Mouse (Mus musculus) heart, postnatal 0 days (tissue): ENCODE data around the gene Gli2. TPM values are rescaled to one million over a fixed set of nuclear protein-coding genes. Genes with fewer than 3 reads are reported as not detected.

Experiments
- ATAC-seq: fragments of 200-750 bp; cut with Nextera tagmentation; 2 replicates; pipeline ENCODE4 v1.8.0; 2017; ENCODE audit warnings: low read depth, moderate number of reproducible peaks, moderate library complexity; ENCODE audit not compliant: insufficient read depth
- DNase-seq: peaks from one replicate; pipeline ENCODE4 v3.0.0-alpha.2; 2016; ENCODE audit warnings: low spot score
- H3K27ac ChIP-seq: fragments of 300-500 bp; sonication (generic); 2 replicates; pipeline ENCODE4 v1.5.1; 2014; ENCODE audit warnings: low read depth, mild to moderate bottlenecking
- H3K27me3 ChIP-seq: fragments of 300-500 bp; sonication (generic); 2 replicates; pipeline ENCODE4 v1.6.1; 2014; ENCODE audit warnings: low read length, mixed read lengths; ENCODE audit not compliant: control insufficient read depth, insufficient read depth
- H3K36me3 ChIP-seq: fragments of 300-500 bp; sonication (generic); replicated peaks from 2 replicates; pipeline ENCODE4 v1.6.1; 2014; ENCODE audit warnings: low read length, mixed read lengths; ENCODE audit not compliant: control insufficient read depth, insufficient read depth
- H3K4me1 ChIP-seq: fragments of 300-500 bp; sonication (generic); 2 replicates; pipeline ENCODE4 v1.6.1; 2014; ENCODE audit warnings: antibody characterized with exemption; ENCODE audit not compliant: control insufficient read depth, insufficient read depth
- H3K4me2 ChIP-seq: fragments of 300-500 bp; sonication (generic); 2 replicates; pipeline ENCODE4 v1.6.1; 2014; ENCODE audit warnings: low read depth, mild to moderate bottlenecking, low read length, moderate library complexity
- H3K4me3 ChIP-seq: fragments of 300-500 bp; sonication (generic); 2 replicates; pipeline ENCODE4 v1.5.1; 2014; ENCODE audit warnings: low read depth, low read length
- H3K9ac ChIP-seq: fragments of 300-500 bp; sonication (generic); replicated peaks from 2 replicates; pipeline ENCODE4 v1.6.1; 2014; ENCODE audit warnings: low read depth, low read length, mixed read lengths
- H3K9me3 ChIP-seq: fragments of 300-500 bp; sonication (generic); replicated peaks from 2 replicates; pipeline ENCODE4 v1.6.1; 2016; ENCODE audit warnings: low read length; ENCODE audit not compliant: control insufficient read depth
- CTCF ChIP-seq: IDR thresholded peaks from 2 replicates; pipeline ENCODE4 v1.5.1; 2016; ENCODE audit warnings: antibody characterized with exemption, control low read depth, low read depth
- EP300 ChIP-seq: IDR thresholded peaks from 2 replicates; pipeline ENCODE4 v1.6.1; 2016; ENCODE audit warnings: antibody characterized with exemption, low read depth
- WGBS: fragments of 180-500 bp; shearing (Covaris S2); extraction: QIAGEN DNeasy Blood & Tissue Kit; methylation state at CpG from one replicate; pipeline ENCODE4 v1.1.7; 2014; 5-methylcytosine and 5-hydroxymethylcytosine counted together
- polyA plus RNA-seq: library from polyadenylated mRNA; unstranded; fragments of >200 nt; fragmentation: Nextera tagmentation; extraction: Ambion mirVana; gene quantifications from 2 replicates; pipeline ENCODE4 v1.2.1, GENCODE M21; 2015
- total RNA-seq: library from RNA; depleted of rRNA; stranded (reverse); fragments of >200 nt; gene quantifications from 2 replicates; pipeline ENCODE4 v1.2.3, GENCODE M21; 2014; ENCODE audit warnings: low replicate concordance

The Gli2 gene
- total and polyA plus RNA-seq, 2 experiments from 2014 or later, result 0.93 to 14.7 TPM

DNA sequence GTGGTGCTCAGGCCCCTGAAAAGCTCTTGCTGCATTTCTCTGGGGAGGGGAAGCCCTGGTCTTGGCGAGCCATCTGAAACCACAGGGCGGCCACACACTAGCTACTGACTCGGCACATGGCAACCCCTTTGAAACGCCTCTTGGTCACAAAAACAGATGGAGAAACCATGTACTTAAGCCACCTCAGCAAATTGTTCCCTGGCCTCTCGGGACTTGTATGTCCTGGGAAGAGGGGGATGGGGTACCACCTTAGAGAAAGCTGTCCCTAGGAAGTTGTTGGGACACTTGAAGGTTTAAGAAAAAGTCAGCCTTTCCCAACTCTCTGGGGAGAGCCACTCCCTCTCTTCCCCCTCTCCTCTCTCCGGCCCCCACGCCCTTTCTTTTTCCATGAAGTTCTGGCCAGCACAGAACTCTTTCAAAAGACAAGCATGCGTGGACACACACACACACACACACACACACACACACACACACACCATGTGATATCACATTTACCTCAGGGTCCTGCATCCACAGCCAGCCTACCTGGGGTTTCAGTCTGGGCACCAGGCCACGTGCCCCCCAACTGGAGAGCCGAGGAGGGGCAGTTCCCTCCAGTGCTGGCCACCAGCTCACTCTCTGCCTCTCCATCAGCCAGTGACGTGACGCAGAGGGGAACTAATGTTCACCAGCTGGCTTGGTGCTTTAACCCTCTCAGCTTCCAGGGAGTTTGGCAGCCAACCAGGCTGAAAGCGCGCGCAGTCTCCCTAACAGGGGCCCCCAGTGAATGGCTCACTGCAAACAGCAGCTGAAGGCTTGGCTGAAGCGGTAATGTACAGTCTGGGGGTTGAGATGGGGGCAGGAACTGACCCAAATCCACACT is 71.2 kb downstream of the Gli2 start:
- Histone ChIP-seq H3K4me3 (peak overlapping the region; percentile 18; the same call in 1 of the 2 replicates), H3K4me1 (peaks cover 31% of the 10 kb centered on the region), H3K27me3 (no peaks in the 10 kb centered on the region), H3K36me3 (no peaks in the 10 kb centered on the region), H3K9ac (no peak overlapping the region; the same call in 1 of the 2 replicates), H3K9me3 (no peaks in the 10 kb centered on the region), H3K4me2 (peak overlapping the region; percentile 43), H3K27ac (peak overlapping the region; percentile 61)
- DNase-seq, result peak; percentile 86
- TF ChIP-seq EP300, result no peak
- no peak for TF ChIP-seq CTCF
- ATAC-seq, result peak; percentile 87
- WGBS, result 23% methylated on average over 16 of the region's 16 CpGs

DNA sequence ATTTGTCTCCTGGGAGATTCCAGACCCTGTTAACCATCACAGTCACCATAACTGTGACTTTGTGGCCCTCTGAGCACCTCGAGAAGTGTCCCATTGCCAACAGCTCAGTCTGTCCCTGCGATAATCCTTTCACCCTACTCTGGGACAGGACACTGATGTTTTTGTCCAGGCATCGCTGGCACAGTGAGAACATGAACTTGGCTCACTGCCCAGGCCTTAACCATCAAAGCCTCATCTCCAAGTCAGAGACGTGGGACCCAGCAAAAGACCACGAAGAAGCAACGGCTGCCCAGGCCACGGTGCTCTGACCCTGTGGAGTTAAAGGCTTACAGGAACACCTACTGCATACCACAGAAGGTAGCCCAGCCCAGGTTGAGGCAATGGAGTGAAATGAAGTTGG is 72.8 kb downstream of the Gli2 start:
- ATAC-seq, result no peak
- WGBS, result 20% methylated on average over 7 of the region's 7 CpGs
- no peaks in the 10 kb centered on the region for H3K27me3 ChIP-seq

DNA sequence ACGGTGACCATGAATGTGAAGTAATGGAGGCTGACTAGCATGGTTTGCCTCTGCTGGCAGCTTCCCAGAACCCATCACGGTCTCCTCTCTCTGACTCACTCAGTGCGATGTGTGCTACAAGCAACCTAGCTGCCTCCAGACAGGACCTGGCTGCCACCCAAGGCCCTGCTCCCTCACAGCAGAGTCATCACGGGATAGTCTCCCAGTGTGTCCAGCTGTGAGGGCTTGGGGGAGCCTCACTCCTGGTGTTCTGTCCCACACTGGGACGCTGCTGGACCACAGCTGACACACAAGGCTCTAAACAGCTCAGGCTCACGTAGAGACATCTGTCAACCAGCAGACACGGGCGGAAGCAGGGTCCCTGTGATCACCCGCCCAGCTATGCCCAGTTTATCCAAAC is 76.8 kb downstream of the Gli2 start:
- DNase-seq, result peak; percentile 81
- no peaks in the 10 kb centered on the region for H3K9me3 ChIP-seq
- peak; percentile 89 for ATAC-seq
- H3K27ac ChIP-seq, result peak overlapping the region; percentile 51
- no peak overlapping the region for H3K4me3 ChIP-seq
- no peak overlapping the region for H3K4me2 ChIP-seq
- WGBS, result 25% methylated on average over 9 of the region's 9 CpGs
- no peaks in the 10 kb centered on the region for H3K36me3 ChIP-seq
- peaks cover 19% of the 10 kb centered on the region for H3K4me1 ChIP-seq
- no peaks in the 10 kb centered on the region for H3K27me3 ChIP-seq
- H3K9ac ChIP-seq, result no peak overlapping the region
- TF ChIP-seq CTCF (0 out of 2 replicates have a peak, but pooled peaks have one; percentile 7), EP300 (no peak)

More for the DNA sequence above, 72.8 kb downstream of the Gli2 start:
- no peak overlapping the region for H3K9ac ChIP-seq
- H3K4me2 ChIP-seq, result no peak overlapping the region
- peak; percentile 33 for DNase-seq
- peaks cover 34% of the 10 kb centered on the region for H3K4me1 ChIP-seq
- H3K27ac ChIP-seq, result no peak overlapping the region
- no peaks in the 10 kb centered on the region for H3K36me3 ChIP-seq
- no peak overlapping the region for H3K4me3 ChIP-seq
- TF ChIP-seq EP300 (no peak), CTCF (no peak)
- no peaks in the 10 kb centered on the region for H3K9me3 ChIP-seq

DNA sequence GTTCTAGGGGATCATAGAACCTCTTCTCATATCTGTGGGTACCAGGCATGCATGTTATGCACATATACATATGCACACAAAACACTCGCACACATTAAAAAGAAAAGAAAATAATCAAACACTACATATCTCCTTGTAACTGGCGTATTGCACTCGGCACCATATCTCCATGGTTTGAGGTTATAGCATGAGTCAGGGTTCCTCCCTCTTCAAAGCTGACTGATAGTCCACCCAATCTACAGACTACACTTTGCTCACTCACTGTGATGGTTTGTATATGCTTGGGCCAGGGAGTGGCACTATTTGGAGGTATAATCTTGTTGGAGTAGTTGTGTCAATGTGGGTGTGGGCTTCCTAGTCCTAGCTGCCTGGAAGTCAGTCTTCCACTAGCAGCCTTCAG is 78.0 kb downstream of the Gli2 start:
- WGBS, result 79% methylated on average over 3 of the region's 3 CpGs
- Histone ChIP-seq H3K27ac (no peak overlapping the region), H3K4me2 (no peak overlapping the region), H3K9ac (no peak overlapping the region), H3K36me3 (no peaks in the 10 kb centered on the region), H3K27me3 (no peaks in the 10 kb centered on the region), H3K4me3 (no peak overlapping the region), H3K4me1 (peaks cover 7% of the 10 kb centered on the region), H3K9me3 (no peaks in the 10 kb centered on the region)
- no peak for TF ChIP-seq CTCF
- no peak for TF ChIP-seq EP300
- ATAC-seq (no peak), DNase-seq (no peak)

DNA sequence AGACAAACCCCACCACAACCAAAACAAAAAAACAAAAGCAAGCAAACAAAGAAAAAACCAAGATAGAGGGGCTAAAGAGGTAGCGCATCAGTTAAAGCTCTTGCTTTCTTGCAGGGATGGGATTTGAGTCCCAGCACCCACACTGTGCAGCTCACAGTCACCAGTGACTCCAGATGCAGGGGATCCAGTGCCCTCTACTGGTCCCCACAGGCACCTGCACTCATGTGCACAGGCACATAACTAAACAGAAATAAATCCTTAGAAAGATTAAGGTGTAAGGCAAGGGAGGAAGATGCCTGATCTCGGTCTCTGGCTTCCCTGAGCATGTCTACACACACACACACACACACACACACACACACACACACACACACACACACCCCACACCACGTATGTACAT is 83.4 kb downstream of the Gli2 start:
- Histone ChIP-seq H3K4me1 (no peaks in the 10 kb centered on the region), H3K9ac (no peak overlapping the region), H3K4me3 (no peak overlapping the region), H3K27me3 (no peaks in the 10 kb centered on the region), H3K27ac (no peak overlapping the region), H3K4me2 (no peak overlapping the region), H3K9me3 (no peaks in the 10 kb centered on the region), H3K36me3 (no peaks in the 10 kb centered on the region)
- WGBS, result 95% methylated on average over 3 of the region's 3 CpGs
- ATAC-seq, result no peak
- no peak for TF ChIP-seq EP300
- no peak for TF ChIP-seq CTCF
- no peak for DNase-seq

DNA sequence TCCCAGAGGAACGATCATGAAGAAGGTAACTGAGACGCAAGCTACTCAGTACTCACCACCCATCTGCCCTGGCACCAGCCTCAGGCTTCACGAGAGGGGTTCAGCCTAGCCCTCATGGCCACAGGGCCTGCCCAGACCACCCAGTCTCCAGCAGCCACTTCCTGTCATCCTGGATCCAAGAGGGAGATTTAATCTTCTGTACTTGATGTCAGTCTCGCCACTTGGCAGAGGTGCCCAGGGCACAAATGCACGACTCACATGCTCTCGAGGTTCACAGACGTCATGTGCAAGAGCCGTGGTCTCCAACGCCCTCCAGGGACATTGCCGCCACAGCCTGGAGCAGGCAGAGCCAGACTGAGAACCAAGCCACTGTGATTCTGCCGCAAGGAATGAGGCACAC is 84.0 kb downstream of the Gli2 start:
- no peak for ATAC-seq
- 70% methylated on average over 11 of the region's 11 CpGs for WGBS
- no peak overlapping the region for H3K9ac ChIP-seq

More for the DNA sequence above, 84.0 kb downstream of the Gli2 start:
- H3K36me3 ChIP-seq, result no peaks in the 10 kb centered on the region
- H3K9me3 ChIP-seq, result no peaks in the 10 kb centered on the region
- no peaks in the 10 kb centered on the region for H3K4me1 ChIP-seq
- TF ChIP-seq EP300 (no peak), CTCF (no peak)
- H3K4me3 ChIP-seq, result no peak overlapping the region
- H3K27ac ChIP-seq, result no peak overlapping the region
- no peak for DNase-seq
- H3K4me2 ChIP-seq, result no peak overlapping the region
- no peaks in the 10 kb centered on the region for H3K27me3 ChIP-seq
